Mouse (Mus musculus) spleen, adult 2 months (tissue): ENCODE results near the gene Nek9.

ENCODE experiments used
- CTCF ChIP-seq: fragments of 200-500 bp; IDR thresholded peaks from 2 replicates; pipeline ENCODE4 v1.5.1; 2011; ENCODE audit warnings: mild to moderate bottlenecking, inconsistent platforms; ENCODE audit not compliant: insufficient read depth, insufficient read length, insufficient replicate concordance; ENCODE audit errors: extremely low read depth
- POLR2A ChIP-seq: fragments of 200-500 bp; IDR thresholded peaks from 2 replicates; pipeline ENCODE4 v1.6.1; 2011; ENCODE audit warnings: low read depth, low read length, inconsistent platforms

DNA sequence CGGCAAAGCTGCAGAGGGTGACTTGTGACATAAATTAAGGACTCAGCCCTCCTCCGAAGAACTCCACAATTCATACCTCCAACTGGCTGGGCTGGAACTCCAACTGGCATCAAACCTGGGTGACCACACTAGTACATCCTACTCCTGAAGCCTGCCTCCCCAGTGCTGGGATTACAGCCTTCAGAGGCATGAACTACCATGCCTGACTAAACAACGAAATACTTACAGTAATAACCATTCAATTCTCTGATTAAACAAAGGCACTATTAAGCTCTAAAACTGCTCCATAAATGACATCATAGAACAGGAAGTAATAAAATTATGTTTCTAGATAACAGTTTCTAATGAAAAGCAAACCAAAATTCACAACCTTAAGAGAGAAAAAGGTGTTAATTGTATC lies 22.0 kb upstream of the Nek9 start:
- TF ChIP-seq CTCF: no peak
- no peak for TF ChIP-seq POLR2A
